Mouse (Mus musculus) adrenal gland, adult (tissue): ENCODE measurements around the gene Olfr1315-ps1.

ENCODE experiments used
- DNase-seq, 2 experiments: peaks; one replicate each; pipeline ENCODE4 v3.0.0; 2022 to 2023; ENCODE audit warnings: low spot score in 1 of 2; ENCODE audit not compliant: inconsistent age in 2 of 2

The Olfr1315-ps1 gene

DNA sequence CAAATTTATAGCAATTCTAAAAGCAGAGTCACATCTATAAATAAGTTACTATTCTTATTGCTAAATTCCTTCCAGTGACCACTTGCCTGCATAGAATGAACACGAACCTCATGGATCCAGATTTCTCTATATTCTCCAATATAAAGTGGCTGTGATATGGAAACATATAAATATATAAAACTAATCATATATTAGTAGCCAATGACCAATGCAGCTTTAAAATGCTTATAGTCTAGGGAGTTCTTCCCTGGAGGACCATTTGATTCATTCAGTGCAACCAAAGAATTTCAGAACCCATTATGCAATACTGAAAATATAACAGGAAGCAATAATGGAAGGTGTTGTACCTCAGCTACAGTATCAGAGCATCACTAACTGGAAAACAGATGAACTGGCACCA lies at the start of gene Olfr1315-ps1:
Gene Olfr1315-ps1 (minus strand): TSS at position 101 of the 400 bp plus-strand sequence.
- no peak for DNase-seq

DNA sequence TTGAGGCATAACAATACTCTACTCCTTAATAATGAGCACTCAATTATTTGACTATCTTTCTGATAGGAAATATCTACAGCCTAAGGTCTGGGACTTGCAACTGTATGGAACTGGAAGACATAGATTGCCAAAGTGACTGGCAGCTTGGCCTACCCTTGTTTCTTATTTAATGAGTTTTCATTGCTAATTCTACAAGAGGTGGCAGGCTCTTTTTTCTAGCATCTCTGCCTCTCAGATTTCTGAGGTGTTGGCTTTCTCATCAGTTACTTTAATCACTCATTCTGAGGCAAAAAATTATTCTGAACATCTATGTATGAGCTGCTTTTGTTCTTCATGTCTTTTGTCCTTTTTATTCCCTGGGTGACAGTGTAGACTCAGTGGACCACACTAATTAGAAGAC lies 38.7 kb upstream of the Olfr1315-ps1 start, which contains the start of gene Olfr1318:
Gene Olfr1318 (plus strand): TSS at position 301 of the 400 bp plus-strand sequence.
- DNase-seq = no peak

DNA sequence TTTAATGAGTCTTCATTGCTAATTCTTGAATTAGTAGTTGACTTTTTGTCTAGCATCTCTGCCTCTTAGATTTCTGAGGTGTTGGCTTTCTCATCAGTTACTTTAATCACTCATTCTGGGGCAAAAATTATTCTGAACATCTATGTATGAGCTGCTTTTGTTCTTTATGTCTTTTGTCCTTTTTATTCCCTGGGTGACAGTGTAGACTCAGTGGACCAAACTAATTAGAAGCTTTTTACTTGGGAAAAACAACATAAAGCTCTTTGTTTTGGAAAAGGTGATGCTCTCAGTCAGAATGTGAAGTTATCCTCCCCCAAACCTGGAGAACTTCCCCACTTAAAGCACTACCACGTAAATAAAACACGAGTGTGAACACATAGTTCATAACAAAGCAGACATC lies 24.8 kb upstream of the Olfr1315-ps1 start, which contains the start of gene Olfr1317:
Gene Olfr1317 (plus strand): TSS at position 301 of the 400 bp plus-strand sequence.
- no peak for DNase-seq

DNA sequence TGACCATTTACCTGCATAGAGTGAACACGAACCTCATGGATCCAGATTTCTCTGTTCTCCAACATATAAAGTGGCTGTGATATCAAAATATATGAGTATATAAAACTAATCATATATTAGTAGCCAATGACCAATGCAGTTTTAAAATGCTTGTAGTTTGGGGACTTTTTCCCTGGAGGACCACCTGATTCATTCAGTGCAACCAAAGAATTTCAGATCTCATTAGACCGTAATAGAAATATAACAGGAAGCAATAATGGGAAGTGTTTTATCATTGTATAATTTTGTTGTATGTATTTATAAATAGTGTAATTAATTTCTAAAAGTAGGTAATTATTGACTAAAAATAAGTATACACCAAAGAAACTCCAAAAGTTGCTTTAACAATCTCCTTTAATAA lies 19.6 kb upstream of the Olfr1315-ps1 start, which contains the start of gene Olfr1316:
Gene Olfr1316 (minus strand): TSS at position 101 of the 400 bp plus-strand sequence.
- no peak for DNase-seq

GRCm38 (mm10) chr2:112096681-112097080 lies 18.6 kb downstream of the Olfr1315-ps1 start, which contains the start of gene Olfr1314:
Gene Olfr1314 (minus strand): TSS chr2:112096781.
- no peak for DNase-seq

- DNase-seq = no peak
These were observed 37.5 kb downstream of the Olfr1315-ps1 start, which contains the start of gene Olfr1313 for GRCm38 (mm10) chr2:112077743-112078142. Gene Olfr1313 (minus strand): TSS chr2:112077843.
